Mouse (Mus musculus): ENCODE results near the gene 5730409E04Rik. TPM values are rescaled to one million over a fixed set of nuclear protein-coding genes. Genes with fewer than 3 reads are reported as not detected.

Gene 5730409E04Rik
- 1.1 and 1.7 TPM in 2 replicates for polyA plus RNA-seq (2015; fragmentation: Nextera tagmentation; extraction: Ambion mirVana)

GRCm38 (mm10) chr4:126609606-126610181 is at the start of gene 5730409E04Rik:
Gene 5730409E04Rik (plus strand): TSS chr4:126609818.
- peak; percentile 7 for DNase-seq (ENCODE audit: low spot score)

- DNase-seq (ENCODE audit: low spot score), result no peak
Observed at GRCm38 (mm10) chr4:126563798-126564197, 45.8 kb upstream of the 5730409E04Rik start.

DNA sequence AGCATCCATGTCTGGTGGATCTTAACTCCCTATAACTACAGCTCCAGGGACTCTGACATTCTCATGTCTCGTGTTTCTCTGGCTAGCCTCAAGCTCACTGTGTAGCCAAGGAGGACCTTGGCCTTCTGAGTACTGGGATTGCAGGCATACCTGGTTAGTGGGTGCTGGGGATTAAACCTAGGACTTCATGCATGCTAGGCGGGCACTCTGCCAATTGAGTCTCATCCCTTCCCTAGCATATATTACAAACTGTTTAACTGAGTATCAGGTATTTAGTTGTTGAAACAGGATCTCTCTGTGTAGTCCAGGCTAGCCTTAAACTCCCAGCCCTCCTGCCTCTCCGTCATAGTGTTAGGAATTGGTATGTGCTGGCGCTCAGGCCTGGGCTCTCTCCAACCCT is 42.4 kb upstream of the 5730409E04Rik start:
- no peak for DNase-seq (ENCODE audit: low spot score)

DNA sequence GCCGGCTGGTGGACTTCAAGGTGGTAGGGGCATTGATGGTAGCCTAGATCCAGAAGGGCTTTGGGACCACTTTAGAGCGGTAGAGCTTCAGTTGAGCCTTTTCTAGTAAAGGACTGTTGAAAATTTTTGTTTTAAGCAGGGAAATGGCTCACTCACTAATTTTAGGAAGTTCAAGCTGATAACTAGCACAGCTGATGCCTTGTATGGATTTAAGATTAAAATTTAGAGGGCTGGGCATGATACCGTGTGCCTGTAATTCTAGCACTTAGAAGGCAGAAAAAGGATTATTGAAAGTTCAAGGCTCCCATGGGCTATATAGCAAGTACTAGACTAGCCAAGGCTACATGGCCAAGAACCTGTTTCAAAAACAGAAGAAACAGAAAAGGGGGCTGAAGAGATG is 39.8 kb upstream of the 5730409E04Rik start:
- no peak for DNase-seq (ENCODE audit: low spot score)

DNA sequence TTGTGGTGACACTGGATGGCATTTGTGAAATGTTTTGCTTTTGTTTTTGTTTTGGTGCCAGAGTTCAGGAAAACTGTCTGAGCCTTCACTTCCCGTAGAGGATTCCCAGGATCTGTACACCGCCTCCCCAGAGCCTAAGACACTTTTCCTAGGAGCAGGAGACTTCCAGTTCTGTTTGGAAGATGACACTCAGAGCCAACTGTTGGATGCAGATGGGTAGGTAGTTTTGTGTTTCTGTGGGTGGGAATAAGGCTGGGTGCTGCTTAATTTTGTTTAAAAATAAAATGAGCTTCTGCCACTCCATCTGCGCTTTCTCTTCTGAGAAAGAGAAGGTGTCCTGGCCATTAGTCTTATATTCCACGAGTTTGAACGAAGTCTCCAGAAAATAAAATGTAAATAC is 33.3 kb upstream of the 5730409E04Rik start:
- DNase-seq (ENCODE audit: low spot score), result no peak

DNA sequence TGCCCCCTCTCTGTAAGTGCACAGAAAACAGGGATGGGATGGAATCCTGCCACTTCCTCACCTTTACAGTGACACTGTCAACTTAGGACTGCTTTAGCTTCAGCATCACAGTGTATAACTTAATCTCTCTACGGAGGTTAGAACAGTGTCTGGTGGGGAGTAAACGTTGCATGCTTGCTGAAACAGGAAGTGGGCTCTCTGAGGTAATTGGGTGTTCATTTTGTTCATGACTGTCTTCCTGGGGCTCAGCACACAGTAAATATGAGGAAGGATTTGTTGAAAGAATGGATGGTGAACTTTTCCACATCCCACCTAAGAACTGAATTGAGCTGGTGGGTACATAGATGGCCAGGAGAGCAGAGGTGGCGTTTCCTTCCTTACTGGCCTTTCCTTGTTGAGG is 31.7 kb upstream of the 5730409E04Rik start:
- DNase-seq (ENCODE audit: low spot score), result no peak

GRCm38 (mm10) chr4:126579077-126579476 is 30.5 kb upstream of the 5730409E04Rik start:
- DNase-seq (ENCODE audit: low spot score), result no peak

DNA sequence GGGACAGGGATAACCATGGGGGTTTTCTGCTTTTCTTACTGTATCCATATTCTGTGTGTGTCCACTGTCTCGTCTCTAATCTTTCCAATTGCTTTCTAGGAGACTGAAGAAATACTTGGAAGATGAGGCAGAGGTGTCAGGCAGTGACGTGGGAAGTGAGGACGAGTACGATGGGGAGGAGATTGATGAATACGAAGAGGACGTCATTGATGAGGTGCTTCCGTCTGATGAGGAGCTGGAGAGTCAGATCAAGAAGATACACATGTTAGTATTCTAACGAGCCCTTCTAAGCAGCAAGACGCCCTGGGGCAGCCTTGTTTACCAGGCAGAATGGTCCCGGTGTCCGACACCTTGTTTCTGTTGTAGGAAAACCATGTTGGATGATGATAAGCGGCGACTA is 23.9 kb upstream of the 5730409E04Rik start:
- DNase-seq (ENCODE audit: low spot score), result no peak

- DNase-seq (ENCODE audit: low spot score), result no peak
Observed at GRCm38 (mm10) chr4:126592039-126592438, 17.6 kb upstream of the 5730409E04Rik start.

DNA sequence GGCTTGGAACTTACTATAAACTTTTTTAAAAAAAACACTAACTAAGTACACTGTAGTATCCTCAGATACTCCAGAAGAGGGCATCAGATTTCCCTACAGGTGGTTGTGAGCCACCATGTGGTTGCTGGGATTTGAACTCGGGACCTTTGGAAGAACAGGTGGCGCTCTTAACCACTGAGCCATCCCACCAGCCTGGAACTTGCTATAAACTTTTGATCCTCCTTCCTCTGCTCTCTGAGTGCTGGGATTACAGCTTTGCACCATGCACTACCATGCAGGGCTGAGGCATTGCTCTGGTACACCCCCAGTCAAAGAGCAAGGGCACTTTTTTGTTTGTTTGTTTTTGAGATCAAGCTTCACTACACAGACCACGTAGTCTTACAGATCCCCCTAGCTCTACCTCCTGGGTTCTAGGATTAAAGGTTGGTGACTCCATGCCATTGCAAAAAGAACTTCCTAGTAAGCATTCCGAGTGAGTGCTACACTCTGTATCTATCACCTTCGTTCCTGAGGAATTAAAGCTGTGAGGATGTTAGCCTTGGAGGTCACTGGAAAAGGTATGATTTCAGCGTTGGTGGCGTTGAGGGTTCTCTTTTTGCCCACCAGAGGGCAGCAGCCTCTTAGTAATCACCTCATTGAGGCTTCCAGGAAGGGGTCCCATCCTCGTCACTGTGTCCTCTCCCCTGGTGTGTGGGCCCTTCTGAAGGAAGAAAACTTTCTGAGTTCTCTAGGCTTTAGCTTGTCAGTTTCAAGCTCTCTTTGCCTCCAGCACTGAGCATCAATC is 9.5 kb upstream of the 5730409E04Rik start:
- peak; percentile 54 for DNase-seq (ENCODE audit: low spot score)

DNA sequence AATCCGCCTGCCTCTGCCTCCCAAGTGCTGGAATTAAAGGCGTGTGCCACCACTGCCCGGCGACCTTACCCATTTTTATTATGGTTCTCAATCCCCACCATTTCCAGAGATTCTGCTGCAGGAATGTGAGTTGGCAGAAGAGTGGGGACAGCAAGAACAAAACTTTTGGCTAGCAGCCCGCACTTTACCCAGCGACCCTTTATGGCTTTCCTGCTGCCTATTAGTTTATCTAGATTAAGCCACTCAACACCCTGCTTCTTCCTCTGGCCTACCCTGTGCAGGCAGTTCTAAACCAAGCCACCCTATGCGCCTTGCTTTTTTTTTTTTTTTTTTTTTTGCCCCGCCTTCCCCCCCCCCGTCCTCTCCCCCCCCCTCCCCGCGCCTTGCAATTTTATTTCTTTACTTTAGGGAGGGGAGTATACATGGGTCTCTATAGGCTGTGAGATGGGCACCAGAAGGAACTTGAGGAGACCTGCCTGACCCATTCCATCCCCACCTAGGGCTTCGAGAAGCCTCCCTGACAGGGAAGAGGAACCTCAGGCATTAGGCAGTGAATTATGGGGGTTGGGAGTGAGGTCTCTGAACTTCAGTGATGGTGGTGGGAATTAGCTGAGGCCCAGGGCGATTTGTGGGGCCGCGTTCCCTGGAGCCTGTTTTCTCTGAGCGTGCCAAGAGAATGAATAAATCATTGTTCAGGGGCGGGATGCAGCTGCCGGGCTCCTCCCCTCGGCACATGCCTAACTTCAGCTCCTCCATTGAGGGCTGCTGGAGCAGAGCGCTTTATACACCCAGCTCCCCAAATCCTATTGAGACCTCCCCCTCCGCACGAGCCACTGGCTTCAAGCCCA is 7.8 kb upstream of the 5730409E04Rik start:
- DNase-seq (ENCODE audit: low spot score), result no peak

DNA sequence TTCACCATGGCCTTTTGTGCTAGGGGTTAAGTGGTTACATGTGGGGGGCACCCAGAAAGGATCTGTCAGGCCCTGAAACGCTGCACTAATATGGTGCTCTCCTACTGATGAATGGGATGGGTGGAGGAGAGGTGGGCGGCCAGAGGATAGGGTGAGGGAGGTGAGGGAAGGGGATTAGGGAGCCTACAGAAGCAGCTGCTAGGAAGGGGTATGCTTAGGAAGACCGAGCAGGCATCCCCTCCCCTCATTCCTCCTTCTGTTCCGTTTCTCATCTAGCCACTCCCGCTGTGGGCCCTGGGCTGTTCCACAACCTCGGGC is 7.2 kb upstream of the 5730409E04Rik start:
- DNase-seq (ENCODE audit: low spot score), result no peak

DNA sequence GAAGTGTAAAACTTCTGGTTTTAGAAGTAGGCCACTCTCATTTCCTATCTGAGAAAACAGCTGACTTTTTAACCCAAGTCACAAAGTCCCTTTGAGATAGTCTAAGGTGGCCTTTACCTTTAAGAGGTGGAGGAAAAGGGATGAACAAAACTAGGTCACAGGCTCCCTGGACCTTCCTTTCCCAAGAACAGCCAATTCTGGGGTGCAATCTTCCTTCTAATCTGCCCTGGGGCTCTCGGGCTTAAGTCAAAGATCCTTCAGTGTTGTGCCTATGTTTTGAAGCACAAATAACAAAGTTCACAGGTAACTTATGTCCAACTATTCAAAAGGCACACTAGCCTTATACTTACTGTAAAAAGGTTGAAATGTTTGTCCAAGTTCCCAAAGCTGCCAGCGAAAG is 5.5 kb upstream of the 5730409E04Rik start:
- no peak for DNase-seq (ENCODE audit: low spot score)

GRCm38 (mm10) chr4:126605751-126606150 is 3.9 kb upstream of the 5730409E04Rik start:
- DNase-seq (ENCODE audit: low spot score), result no peak

DNA sequence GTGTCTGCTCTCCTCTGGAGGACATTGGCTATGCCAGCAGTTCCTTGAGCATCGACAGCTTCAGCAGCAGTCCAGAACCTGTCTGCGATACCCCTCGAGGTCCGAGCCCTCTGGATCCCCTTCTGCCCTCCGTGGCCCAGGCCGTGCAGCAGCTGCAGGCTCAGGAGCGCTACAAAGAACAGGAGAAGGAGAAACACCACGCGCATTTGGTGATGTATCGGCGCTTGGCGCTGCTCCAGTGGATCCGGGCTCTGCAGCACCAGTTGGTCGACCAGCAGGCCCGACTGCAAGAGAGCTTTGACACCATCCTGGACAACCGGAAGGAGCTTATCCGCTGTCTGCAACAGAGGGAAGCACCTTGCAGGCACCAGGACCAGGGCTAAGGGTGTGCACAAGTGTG is 2.4 kb downstream of the 5730409E04Rik start:
- DNase-seq (ENCODE audit: low spot score), result no peak

DNA sequence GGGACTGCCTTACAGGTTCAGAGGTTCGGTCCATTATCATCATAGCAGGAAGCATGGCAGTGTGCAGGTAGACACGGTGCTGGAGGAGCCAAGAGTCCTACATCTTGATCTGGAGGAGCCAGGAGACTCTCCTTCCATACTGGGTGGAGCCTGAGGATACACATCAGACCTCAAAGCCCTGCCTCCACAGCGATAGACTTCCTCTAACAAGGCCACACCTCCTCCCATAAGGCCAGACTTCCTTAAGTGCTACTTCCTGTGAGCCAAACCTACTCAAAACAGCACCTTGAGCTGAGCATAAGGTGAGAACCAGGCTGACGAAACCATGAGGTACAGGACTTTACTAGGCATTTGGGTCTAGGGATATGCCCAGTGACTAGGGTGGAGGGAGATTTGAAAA is 6.7 kb downstream of the 5730409E04Rik start:
- no peak for DNase-seq (ENCODE audit: low spot score)

GRCm38 (mm10) chr4:126619691-126620330 is 10.2 kb downstream of the 5730409E04Rik start:
- no peak for DNase-seq (ENCODE audit: low spot score)

- DNase-seq (ENCODE audit: low spot score), result no peak
Observed at GRCm38 (mm10) chr4:126620349-126620874, 10.8 kb downstream of the 5730409E04Rik start.

DNA sequence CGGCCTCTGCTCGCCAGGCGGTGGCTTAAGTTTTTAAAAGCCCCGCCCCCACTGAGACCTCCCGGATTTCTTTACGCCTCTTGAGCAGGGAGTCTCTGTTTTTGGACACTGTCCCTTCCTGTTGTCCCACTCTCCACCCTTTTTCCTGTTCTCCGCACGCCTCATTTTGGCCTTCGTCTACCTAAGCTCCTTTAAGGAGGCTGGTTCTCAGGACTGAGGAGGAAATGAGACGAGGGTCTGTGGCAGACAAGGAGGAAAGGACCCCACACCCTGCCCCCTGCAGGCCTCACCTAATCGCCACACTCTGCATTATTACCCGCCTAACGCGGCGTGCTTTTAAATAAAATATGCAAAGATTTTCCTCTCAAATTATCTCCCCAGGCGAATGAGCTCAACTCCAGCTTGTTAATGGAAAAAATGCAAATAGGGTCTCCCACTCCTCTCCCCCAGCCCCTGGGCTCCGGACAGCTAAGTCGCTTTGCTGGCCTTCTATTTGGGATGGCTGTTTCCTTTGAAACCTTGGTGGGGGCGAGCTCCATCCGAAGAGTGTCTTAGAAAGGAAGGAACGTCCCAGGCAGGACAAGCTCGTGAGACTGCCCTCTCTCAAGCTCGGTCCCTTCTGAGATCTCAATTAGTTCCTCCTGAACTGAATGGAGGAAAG is 17.5 kb downstream of the 5730409E04Rik start:
- DNase-seq (ENCODE audit: low spot score), result no peak

DNA sequence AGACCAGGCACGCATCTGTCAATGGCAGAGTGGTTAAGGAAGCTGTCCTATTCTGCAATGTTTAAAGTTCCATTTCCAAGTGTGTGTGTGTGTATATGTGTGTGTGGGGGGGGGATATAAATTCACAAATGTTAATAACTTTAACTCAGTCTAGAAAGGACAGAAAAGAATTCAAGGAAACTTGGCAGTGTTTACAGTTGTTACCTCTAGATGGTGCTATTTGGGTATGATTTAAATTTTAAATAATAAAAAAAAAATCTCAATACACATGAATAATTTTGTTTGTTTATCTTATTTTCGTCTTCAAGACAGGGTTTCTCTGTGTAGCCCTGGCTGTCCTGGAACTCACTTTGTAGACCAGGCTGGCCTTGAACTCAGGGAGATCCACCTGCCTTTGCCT is 22.3 kb downstream of the 5730409E04Rik start:
- DNase-seq (ENCODE audit: low spot score), result no peak

GRCm38 (mm10) chr4:126632668-126633067 is 23.1 kb downstream of the 5730409E04Rik start:
- no peak for DNase-seq (ENCODE audit: low spot score)

Data from thymus, postnatal 0 days (tissue).